Mouse (Mus musculus): Measurements from ENCODE around the gene Ccdc162.

Ccdc162 gene

DNA sequence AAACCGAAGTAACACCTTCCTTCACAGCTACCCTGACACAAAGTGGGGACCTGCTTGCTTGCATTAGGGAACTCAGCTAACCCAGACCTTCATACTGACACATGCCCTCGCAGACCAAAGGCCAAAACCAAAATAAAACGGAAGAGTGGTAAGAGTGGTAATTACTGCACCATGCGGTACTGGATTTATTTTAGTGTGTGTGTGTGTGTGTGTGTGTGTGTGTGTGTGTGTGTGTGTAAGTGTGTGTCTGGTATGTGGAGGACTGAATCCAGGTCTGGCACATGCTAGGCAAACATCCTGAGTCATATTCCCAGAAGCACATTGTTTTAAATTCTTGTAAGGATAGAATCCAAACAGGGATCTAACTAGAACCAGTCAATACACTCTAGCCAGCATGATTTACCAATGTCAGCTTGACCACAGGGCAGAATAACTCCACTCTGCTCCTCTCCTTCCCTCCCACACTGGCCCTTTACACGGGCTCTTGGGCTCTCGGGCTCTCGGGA lies 140.1 kb downstream of the Ccdc162 start:
- no peak for DNase-seq (ENCODE audit: low spot score in 2 of 2)

DNA sequence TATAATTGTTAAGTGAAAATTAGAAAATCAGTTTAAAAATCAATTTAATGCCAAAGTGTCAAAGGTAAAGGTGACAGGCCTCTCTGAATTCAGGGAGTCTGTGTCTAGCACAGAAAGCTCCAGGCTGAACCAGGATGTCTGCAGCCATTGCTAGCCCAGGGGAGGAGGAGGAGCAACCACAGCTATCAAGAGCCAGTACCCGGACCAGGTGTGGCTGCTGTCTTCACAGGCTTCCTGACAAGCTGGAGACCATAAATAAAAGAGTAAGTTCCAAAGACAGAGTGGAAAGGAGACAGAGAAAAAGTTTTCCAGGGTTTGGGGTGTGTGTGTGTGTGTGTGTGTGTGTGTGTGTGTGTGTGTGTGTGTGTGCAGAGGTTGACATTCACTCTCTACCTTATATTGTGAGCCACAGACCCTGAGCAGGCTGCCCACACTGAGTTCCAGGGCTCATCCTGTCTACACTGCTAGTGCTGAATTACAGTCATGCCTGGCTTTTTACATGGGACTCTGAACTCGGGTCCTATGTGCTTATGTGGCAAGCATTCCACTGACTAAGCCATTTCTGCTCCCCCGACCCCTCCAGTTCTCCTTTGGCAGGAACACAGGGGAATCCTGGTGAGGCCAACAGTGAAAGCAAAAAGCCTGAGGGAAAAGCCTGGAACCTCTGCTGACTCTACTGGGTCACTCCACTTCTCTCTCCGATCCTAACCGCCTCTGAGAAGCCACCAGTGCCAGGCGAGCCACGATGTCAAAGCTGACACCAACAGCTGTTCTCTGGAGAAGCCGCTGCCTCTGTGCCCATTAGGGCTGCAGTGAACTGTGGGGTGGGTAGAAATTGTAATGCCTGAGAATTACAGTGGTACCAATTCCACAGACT lies 140.7 kb downstream of the Ccdc162 start:
- no peak for DNase-seq (ENCODE audit: low spot score in 2 of 2)

DNA sequence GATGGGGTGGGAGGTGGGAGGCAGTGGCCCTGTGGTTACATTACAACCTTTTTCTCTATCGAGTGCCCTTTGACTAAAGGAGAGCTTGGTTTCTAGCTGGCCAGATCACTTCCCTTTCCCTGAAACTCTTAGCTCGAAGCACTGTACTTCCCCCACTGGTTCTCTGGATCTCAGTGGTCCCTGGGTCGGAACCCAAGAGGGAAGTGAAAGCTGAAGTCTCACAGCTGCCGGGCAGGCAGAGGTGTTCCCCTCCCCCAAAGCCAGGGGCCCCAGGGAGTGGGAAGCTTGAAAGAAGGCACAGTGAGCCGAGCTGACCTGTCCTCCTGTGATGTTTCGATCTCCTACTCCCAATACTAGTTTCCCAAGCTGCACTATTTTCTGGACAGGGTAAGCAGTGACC lies 143.2 kb downstream of the Ccdc162 start:
- DNase-seq (ENCODE audit: low spot score in 2 of 2) = peak; percentile 35 to 64

DNA sequence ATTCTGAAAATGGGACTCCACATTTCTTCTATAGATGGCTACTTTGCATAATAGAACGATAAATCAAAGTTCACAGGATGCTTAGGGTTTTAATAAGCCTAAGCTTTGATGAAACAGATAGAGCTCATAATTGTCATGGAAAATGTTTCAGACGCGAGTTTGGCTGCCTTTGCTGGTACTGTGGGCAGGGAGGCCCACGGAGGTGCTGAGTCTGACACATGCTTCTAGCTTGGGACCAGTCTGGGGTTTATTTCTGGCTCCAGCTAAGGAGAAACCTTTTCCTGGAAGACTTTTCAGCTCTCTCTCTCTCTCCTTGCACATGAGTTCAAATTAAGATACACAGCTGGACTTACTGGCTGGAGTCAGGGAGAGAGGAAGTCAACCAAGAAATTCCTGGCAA lies 144.2 kb downstream of the Ccdc162 start:
- no peak for DNase-seq (ENCODE audit: low spot score in 2 of 2)

DNA sequence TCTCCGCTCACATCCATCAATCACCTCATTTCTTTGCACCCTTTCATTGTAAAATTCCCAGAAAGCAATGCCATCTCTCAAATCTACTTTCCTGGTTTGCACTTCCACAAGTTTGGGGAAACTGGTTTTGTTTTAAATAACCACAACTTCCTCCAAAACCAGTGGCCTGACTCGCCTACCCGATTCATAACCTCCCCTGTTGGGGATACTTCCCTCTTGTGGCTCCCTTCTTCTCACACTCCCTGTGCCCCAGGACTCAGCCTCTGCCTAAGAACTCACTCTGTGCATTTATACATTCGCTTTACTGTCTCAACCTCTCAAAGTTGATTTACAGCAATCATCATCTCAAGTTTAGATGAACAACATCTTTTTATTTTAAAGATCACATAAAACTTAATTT lies 145.4 kb downstream of the Ccdc162 start:
- DNase-seq (ENCODE audit: low spot score in 2 of 2) = no peak

DNA sequence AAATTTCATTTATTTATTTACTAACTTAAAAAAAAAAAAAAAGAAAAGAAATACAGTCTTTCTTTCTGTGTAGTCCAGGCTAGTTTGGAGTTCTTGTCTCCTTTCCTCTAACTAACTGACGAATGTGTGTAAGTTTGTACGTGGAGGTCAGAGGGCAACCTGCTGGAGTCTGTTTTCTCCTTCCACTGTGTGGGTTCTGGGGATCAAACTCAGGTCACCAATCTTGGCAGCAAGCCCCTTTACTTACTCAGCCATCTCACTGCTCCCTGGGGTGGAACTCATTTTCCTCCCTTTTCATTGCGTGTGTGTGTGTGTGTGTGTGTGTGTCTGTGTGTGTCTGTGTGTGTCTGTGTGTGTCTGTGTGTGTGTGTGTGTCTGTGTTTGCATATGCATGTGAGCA lies 148.1 kb downstream of the Ccdc162 start:
- no peak for DNase-seq (ENCODE audit: low spot score in 2 of 2)

DNA sequence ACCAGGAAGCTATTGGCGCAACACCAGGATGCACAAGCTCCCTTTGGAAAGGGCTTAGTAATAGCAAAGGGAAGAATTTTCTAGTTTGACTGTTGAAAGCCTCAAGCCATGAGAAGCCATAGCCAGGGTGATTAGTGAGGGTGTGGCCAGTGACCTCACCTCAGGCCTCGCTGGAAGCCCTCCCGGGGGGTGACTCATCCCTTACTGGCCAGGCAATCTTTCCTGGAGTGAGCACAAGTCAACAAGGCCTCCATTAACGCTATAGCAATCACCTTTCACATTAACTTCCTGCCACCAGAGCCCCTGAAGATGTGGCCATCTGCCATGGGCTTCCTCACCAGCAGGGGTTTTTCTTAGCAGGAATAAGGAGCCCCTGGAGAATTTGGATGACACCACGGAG lies 151.3 kb downstream of the Ccdc162 start:
- DNase-seq (ENCODE audit: low spot score in 2 of 2) = peak; percentile 34 to 60

DNA sequence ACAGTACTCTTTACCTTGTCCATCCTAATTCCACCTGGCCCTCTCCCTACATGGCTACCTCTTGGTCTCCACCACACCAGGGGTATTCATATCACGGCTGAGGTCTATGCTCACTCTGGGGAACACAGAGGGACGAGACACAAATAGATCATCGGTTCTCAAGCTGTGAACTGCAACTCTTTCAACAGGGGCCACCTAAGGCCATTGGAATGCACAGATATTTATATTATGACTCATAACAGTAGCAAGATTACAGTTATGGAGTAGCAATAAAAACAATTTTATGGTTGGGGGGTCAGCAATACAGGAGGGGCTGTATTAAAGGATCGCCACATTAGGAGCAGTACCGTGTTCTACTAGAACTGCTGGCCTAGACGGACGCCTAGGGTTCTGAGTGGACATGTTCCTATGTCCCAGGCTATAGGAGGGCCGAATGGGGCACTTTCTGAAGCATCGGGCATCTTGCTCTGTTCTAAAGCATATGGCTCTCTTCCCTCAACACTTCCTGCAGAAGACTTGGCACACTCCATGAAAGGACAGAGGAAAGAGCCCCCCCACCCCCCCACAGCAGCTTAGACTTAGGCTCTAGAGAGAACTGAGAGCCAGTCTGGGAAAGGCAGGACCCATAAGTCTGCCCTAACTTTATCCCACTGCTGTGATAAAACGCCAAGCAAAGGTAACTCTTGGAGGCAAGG lies 154.6 kb downstream of the Ccdc162 start:
- no peak for DNase-seq (ENCODE audit: low spot score in 2 of 2)

DNA sequence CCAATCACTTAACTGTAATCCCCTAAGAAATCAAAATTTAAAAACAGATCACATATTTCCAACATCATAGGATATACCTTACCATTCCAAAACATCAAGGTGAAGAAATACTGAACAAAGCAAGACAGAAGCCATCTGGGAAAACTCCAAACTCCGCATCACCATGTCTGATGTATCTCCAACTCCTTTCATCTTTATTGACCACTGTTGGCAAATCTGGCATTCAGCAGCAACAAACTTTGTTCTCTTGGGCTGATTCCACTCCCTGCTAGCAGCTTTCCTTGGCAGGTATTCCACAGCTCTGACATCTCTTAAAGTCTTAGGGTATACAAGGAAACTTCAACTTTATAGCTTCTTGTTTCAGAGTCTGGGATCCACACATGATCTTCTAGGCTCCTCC lies 158.0 kb downstream of the Ccdc162 start:
- no peak for DNase-seq (ENCODE audit: low spot score in 2 of 2)

DNA sequence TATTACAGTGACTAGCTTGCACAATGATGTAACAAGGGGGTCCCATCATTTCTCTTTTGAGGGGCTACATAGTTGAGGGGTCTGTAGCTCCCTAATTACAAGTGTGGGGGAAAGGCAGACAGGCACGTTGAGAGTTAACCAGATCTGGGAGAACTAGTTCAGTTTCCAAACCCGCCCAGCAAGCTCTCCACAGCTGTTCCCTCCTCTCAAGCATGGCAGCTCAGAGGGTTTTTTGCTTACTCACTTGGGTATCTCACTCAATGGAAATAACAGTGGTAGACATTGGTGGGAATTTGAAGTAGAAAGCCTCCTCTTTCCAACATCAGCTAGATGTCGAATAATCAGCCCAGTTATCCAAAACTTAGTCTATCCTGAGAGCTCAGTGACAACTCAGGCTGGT lies 161.4 kb downstream of the Ccdc162 start:
- no peak for DNase-seq (ENCODE audit: low spot score in 2 of 2)

DNA sequence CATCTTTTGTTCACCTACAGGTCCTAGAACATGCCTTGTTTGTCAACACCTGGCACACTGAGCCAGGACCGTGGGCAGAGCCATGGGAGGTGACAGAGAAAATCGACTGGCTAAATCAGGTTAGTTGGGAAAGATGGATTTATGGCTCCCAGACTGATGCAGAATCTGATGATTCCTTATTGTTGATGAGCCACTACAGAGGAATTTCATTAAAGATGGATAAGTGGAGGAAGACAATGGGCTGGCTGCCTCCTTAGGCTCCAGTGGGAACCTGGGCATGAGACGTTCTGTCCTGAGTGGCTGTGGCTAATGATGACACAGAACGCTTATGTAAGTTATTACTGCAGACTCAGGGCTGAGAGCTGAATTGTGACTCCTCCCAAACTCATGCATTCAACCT lies 162.7 kb downstream of the Ccdc162 start:
- DNase-seq (ENCODE audit: low spot score in 2 of 2) = no peak

DNA sequence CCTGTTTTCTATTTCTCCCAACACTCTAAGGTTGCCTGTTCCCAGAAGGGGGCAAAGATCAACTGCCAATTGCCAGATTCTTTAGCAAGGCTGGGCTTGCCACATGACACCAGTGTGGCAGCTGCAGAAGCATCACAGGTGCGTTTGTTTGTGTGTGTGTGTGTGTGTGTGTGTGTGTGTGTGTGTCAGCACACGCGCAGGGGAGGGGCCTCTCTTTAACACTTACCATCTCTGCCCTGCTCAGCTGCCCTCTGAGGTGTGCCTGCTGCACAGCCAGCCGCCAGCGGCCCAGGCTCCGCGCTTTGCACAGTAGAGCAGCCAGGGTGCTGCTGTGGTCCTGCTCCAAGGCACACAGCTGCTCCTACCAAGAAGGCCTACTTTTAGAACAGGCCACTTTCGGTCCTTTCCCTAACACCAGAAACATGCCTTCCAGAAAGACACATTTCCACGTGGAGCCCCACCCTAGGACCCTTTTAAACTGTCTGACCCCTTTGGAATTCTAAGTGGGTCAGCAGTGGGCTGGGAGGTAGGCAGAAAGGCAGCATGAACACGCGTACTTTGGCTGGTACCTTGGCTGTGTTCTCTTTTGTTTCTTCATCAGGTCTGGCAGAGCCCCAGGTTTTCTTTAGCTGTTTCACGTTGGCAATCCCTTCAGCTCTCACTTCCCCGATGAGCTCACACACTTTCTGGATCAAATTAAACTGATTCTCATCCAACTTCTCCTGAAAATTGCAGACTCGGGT lies 163.4 kb downstream of the Ccdc162 start:
- DNase-seq (ENCODE audit: low spot score in 2 of 2) = peak; percentile 33 to 70

DNA sequence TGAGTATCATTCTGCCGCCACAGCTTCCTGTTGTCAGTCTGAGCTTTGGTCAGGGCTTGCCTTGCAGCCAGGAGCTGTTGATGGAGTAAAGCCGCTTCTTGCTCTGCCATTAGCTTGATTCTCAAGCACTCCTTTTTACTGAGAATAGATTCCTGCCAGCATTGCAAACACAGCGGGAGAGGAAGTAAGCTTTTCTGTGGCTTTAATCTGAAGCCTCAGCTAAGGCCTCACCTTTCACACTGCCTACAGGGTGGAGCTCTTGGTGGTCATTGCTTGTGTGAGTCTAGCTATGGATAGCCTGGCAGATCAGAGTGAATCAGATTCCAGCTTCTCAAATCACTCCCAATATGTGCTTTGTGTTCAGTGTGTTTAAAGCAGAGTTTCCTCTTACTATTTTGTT lies 164.1 kb downstream of the Ccdc162 start:
- DNase-seq (ENCODE audit: low spot score in 2 of 2) = no peak

DNA sequence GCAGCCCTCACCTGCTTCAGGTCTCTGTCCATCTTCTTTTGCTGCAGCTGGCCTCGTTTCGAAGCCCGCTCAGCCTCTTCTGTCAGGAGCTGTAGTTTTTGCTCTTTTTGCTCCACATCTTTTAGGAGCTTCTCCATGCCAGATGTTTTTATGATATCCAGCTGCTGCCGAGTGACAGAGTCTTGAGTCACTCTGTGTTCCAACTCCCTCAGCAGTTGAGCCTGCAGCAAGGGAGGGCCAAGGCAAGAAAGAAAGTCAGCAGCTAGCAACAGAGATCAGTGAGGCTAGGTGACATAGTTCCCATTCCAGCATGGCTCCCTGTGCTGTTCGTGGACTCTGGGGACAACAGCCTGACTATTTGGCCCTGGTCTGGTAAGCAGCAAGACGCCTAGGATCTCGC lies 165.7 kb downstream of the Ccdc162 start:
- DNase-seq (ENCODE audit: low spot score in 2 of 2) = peak; percentile 43 to 60

DNA sequence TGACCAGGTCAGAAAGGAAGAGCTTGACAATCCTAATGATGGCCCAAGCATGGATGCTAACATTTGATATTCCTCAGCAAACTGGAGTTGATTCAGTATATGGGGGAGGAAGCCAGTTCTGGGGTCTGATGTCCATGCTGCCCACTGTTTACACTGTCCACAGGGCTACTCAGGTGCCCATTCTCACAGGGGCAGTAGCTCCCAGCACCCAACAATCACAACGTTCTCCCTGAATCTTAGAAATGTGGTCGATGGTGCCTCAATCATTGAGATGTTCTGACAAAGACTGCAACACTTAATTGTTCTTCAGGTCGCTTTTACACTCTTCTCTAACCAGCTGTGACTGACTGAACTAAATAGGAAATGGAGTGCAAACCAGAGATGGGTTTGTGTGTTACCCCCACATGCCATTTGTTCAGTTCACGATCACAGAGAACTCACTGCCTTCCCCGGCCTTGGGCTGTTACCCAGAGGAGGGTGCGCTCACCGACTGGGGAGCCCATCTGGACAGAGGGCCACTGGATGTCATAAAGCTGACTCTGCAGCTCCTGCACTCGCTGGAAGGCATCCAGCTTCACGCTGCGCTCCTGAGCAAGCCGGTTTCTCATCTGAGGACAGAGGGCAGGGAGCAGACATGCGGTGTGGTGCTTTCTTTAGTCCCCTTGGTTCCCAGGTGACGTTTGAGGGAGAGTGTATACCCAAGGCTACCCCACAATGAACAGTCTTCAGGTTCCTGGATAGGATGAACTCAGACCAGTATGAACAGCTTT lies 169.9 kb downstream of the Ccdc162 start:
- DNase-seq (ENCODE audit: low spot score in 2 of 2) = no peak

DNA sequence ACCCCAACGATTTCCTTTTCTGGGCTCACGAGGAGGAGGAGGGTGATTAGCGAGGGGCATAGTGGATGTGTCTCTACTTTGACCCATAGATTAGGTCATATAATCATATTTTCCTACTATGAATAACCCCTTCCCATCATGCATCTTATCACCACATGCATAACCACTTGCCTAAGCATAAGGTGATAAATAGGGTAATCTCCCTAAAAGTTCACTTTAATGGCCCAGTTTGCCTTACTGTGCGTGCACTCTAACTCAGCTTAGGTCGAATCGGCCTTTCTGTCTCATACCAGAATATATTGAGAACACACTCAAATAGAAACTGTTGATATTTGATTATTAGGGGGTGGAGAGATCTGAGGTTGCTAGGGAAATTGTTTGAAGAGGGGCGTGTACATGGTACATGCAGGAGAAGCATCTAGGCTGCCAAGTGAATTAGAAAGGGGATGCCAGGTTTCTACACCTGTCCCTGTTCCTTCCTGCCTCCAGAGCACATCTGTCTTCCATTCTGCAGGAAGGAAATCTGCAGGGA lies 171.1 kb downstream of the Ccdc162 start:
- DNase-seq (ENCODE audit: low spot score in 2 of 2) = no peak

DNA sequence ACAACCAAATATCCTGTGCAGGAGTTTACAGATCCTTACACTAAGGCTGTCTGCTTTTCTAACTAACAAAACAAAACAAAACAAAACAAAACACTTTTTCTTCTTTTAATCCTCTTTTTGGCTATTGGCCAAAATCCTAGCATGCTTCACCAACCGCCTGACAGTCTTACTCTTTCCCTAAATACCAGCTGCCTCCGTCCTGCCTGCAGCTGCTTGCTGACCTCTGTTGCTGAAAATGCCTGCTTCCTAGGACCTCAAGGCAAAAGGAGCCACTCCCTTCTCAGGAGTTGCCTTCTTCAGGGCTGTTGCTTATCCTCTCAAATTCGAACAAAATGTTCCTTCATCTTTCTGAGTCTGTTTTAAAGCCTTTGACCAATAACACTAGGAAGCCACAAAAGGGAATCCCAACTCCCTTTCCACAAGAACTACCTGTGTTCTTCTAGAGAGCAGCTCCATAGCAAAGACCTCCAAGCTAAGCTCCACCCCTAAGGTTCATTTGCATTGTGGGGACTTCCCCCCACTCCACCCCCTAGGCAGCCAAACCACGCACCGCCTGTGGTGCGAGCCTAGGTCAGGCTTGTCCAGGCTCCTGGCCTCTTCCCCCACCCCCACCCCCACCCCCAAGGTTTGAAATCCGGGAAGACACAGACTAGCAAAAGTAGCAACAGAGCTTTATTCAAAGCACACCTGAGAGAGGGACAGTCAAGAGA lies 171.8 kb downstream of the Ccdc162 start:
- DNase-seq (ENCODE audit: low spot score in 2 of 2) = no peak

DNA sequence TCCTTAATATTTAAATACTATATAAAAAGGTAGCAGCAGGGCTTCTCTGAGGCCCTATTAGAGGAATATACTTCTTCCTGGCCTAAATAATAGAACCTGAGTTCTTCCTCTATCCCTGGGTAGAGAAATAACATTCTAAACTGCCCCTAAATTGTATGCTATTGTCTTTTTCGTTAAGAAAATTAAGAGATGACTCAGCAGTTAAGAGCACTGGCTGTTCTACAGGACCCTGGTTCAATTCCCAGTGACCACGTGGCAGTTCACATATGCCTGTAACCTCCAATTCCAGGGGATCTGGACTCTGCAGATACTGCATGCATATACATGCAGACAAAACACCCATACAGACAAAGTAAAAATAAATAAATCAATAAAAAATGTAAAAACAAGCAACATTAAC lies 172.6 kb downstream of the Ccdc162 start:
- no peak for DNase-seq (ENCODE audit: low spot score in 2 of 2)

DNA sequence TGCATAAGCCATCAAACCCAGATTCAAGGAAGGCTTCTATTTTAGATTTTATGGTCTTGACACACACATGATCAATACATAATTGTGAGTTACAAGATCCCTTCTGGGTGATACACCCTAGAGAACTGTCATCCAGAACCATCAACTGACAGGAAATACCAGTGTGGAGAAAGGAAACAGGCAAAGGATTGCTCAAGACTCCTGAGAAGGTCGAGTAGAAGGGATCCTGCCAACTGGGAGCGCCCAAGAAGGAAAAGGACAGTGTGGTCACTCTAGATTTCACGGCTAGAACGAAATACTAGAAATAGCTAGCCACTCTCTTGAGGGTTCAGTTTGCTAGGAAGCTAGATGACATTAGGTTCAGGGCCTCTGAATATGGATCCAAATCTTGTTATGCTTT lies 173.0 kb downstream of the Ccdc162 start:
- no peak for DNase-seq (ENCODE audit: low spot score in 2 of 2)

DNA sequence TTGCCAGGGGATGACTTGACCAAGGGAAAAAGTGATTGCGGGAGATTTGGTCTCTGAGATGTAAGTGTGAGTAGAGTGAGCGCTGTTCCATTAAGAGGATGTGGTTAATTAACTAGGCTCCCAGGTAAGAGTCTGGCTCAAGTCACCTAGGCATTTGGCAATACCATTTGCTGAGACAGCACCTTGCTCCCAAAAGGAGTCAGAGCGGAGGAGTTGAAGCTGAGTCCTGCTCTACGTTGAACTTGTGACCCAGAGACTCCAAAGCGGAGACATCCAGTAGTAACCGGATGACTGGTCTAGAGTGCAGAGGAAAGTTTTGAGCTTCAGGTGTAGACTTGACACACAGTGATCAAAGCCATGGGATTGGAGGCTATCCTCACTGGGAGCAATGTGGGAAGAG lies 174.4 kb downstream of the Ccdc162 start:
- DNase-seq (ENCODE audit: low spot score in 2 of 2) = no peak

DNA sequence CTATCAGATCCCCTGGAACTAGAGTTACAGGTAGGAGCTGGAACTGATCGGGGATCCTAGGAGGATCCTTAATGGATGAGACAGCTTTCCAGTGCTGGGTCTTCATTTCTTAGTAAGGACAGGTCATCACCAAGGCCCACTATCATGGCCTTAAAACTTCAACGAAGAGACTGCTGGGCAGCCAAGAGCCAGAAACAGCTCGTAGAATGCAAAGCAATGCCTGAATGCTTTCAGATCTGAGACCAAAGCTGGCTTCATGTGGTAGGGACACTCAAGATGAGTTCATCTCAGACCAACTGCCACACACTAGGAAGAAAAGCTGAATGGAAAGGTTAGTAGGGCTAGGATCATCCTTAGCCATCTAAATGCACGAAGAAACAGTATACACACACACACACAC lies 177.4 kb downstream of the Ccdc162 start:
- no peak for DNase-seq (ENCODE audit: low spot score in 2 of 2)

Measured in heart, adult 9 months (tissue).